Mouse (Mus musculus) testis, postnatal 14 days (tissue): ENCODE results near the gene Mlec.
"Not testable (repeated sequence)": the region's sequence is repeated elsewhere in the genome, so short reads cannot be mapped to it uniquely, and the experiment has no call there.

Source experiments
- DNase-seq: peaks from one replicate; pipeline ENCODE4 v3.0.0; 2021; ENCODE audit warnings: low spot score

The Mlec gene

DNA sequence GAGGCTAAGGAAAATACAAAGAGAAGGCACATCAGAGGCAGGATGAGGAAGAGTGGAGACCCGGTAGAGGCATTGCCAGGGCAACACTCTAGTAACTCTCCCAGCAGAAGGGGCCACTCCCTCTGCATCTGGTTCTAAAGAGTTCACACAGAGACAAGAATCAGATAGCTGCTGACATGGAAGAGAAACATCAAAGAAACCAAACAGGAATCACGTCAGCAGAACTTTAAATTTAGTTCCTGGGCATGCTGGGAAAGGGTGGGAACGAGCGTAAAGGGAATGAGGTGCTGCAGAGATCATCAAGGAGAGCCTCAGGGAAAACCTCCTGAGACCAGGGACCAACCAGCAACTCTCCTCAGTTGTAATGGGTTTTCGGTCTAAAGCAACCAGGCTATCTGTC lies 7.0 kb downstream of the Mlec start:
- no peak for DNase-seq

DNA sequence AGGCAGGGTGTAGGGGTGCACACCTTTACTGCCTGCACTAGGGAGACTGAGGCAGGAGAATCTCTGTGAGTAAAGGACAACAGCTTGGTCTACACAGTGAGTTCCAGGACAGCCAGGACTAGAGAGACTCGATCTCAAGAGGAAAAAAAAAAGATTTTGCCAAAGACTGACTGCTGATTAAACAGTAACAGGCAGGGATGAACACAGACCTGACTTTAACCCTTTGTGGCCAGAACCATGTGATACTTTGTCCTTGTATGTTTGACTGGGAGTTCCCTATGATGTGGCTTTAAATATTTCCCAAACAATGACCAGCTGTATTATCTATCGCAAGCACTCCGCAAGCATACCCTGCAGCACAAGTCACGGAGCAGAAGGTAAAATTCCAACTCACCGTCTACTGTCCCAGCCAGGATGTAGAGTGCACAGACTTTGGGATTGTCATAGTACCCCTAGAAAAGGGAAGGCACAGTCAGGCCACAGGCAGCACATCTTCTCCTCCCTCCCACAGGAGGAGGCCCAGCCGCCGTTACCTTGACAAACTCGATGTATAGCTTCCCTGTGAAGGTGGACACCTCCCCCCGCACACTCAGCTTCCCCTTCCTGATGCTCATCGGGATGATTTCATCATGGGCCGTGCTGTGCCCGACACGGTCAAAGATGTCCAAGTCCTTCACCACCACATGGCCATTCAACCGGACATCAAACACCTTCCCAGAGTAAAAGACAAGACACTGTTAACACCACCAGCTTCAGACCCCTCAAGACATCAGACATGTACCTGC lies 8.1 kb downstream of the Mlec start:
- no peak for DNase-seq

DNA sequence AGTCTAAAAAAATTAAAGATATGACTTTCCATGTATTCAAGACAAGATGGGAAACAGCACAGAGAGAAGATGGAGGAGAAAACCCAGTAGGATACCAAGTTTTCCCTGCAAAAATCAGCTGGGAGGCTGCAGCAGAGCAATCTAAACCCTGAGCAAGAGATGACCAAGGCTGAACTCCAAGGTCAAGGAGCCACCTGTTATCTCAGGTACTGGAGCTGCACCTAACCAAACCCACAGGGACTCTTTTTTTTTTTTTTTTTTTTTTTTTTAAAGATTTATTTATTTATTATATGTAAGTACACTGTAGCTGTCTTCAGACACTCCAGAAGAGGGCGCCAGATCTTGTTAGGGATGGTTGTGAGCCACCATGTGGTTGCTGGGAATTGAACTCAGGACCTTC lies 9.1 kb downstream of the Mlec start:
- DNase-seq, result not testable (repeated sequence)

- no peak for DNase-seq
Measured at GRCm38 (mm10) chr5:115148378-115148777, 9.6 kb downstream of the Mlec start.

- DNase-seq, result no peak
Measured at GRCm38 (mm10) chr5:115147388-115147787, 10.6 kb downstream of the Mlec start.

- DNase-seq, result no peak
Measured at GRCm38 (mm10) chr5:115146747-115147130, 11.2 kb downstream of the Mlec start.

DNA sequence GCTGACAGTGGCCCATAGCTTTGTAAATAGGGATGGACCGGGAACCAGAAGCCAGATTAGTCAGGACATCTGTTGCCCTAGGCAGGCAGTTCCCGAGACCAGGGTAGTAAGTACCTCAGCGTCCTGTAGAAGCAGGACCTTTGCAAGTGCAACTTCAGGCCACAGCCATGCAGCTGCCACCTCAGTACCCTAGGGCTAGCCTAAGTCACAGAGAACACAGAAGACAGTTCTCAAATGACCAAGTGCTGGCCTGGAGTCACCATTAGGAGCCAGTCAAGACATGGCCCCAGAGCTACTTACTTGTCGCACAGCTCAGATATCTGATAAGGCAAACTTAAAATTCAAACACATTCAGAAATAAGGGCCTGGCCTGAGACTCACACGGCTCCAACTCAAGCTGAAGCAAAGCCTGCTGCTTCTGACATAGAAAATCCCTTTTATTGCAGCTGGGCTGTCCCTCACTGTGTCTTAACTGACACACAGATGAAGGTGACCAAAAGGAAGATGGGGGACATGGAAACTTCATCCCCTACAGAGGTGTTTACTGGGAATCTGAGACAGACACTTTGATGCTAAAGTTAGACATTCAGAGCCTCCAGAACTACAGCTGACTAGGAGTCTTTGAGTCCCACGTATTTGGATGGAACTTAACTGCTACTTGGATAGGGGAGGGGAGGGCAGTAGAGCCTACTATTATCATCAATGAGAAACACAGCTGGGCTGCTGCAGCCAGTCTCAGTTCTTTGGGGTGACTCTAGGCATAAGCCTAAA lies 11.8 kb downstream of the Mlec start:
- DNase-seq, result no peak

DNA sequence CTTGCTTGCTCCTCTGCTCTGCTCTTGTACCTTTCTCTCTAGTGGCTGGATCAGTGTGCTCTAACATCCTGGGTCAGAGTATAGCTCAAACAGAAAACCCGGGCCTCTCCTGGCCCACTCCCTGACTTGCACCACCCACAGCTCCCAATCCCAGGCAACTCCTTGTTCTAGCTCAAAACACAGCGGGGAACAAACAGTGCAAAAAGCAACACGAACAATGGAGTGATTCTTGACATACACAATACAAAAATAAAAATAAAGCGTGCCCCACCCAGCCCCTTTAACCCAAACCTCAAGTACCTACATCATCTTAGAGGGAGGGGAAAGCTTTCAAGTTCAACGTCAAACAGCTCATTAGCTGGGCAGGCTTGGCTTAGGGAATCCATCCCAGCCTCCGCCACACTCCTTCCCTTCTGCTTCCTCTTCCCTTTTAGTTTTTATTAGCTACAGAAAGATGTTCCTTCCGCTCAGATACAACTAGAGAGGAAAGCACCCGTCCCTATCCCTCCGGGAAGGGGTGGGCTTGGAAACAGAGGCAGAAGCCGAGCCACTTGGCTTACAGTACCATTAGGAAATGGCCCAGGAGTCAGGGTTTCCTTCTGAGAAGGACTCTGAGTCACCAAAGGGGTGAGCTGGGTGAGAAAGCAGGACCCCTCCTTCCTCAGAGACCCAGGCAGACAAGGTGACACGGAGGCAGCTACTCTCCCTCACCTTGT lies 12.6 kb downstream of the Mlec start:
- no peak for DNase-seq

GRCm38 (mm10) chr5:115144471-115144870 lies 13.5 kb downstream of the Mlec start:
- no peak for DNase-seq

DNA sequence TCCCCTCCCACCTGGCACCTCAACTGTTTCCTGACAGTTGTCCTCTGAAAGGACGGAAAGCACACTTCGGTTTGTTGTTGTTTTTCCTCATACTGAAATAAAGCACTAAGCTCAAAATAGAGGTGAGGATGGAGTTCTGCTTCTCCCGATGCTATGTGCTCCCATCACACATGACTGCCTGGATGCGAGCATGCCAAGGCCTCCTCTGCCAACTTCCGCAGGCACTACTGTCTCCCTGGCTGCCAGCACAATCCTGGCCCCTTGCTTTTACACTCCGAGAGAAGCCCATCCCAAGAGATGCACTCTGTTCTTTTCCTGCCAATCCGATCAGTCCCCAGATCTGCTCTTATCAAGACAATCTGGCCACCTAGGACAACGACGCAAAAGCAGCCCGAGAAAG lies 14.4 kb downstream of the Mlec start:
- DNase-seq, result no peak

DNA sequence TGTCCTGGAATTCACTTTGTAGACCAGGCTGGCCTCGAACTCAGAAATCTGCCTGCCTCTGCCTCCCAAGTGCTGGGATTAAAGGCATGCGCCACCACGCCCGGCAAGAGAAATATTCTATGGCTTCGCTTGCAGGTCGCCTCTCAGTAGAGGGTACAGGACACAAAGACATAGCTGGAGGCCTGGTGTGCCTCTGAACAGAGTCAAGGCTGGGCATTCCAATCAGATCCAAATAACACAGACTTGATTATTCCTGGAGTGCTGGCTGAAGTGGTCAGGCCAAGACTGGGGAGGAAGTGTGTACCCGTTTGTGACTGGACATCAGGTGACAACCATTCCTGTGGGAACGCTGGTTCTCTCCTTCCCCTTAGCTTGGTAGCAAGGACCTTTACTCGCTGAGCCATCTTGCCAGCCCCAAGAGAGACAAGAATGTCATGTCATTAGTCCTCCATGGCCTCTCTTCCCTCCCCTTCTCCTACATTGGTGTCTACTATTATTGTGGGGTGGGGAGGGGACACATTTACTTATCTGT lies 15.7 kb downstream of the Mlec start:
- no peak for DNase-seq

DNA sequence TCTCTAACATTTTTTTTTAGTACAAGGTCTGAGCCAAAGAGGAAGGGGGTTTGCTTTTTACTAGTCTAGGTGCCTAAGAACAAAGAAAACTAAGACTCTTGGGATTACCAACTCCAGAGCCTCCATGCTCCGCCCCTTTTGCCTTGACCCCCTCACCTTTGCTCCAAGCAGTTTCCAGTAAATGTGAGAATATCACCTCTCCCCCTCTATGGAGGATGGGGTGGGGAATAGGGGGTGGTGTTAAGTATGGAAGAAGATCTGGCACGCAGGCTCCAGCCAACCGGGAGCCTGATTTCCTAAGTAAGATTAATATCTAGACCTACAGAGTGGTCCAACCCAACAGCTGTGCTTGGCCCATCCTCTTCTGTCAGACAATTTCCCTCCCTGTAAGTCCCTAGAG lies 17.3 kb downstream of the Mlec start:
- no peak for DNase-seq

DNA sequence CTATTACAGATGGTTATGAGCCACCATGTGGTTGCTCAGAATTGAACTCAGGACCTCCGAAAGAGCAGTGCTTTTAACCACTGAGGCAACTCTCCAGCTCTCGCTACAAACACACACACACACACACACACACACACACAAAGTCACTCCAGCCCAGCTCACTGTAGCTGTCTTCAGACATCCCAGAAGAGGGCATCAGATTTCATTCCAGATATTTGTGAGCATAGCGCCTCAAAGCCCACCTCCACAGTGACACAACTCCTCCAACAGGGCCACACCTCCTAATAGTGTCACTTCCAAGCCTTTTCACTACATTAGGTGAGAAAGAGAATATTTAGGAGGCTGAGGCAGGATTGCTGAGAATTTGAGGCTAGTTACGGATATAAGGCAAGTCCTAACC lies 18.9 kb downstream of the Mlec start:
- DNase-seq, result no peak

GRCm38 (mm10) chr5:115134234-115135165 lies 23.5 kb downstream of the Mlec start, which contains the start of gene Unc119b:
TSS of gene Unc119b (minus strand) at chr5:115134975.
- DNase-seq, result peak; percentile 93

DNA sequence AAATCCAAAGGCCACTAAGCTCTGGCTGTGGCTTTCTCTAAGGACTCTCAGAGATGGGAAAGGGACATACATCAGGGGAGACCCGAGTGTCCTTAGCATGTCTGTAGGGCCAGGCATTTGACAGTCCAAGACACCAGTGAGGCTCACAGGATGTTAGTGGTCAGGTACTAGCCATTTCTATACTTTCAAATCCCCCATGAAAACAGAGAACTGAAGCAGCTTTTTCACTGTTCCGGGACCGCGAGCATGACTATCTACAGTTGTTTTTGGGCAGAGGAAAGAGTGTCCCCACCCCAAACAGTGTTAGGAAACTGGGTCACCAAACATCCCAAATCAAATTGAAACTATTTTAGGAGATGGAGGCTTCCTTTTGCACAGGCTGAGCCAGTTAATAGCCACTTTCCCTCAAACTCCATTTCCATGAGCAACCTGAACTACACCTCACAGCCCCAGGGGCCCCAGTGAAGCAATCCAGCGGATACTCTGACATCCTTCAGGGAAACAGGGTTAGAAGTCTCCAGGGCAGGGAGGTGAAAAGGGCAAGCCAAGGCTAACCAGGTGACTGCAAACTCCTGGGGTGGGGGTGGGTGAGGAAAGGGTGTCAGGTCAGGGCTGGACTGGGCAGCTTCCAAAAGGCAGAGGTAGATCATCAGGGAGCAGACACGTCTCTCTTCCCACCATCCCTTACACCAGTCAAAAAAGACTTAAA lies 24.5 kb downstream of the Mlec start:
- no peak for DNase-seq

GRCm38 (mm10) chr5:115132465-115132864 lies 25.5 kb downstream of the Mlec start:
- DNase-seq, result no peak

DNA sequence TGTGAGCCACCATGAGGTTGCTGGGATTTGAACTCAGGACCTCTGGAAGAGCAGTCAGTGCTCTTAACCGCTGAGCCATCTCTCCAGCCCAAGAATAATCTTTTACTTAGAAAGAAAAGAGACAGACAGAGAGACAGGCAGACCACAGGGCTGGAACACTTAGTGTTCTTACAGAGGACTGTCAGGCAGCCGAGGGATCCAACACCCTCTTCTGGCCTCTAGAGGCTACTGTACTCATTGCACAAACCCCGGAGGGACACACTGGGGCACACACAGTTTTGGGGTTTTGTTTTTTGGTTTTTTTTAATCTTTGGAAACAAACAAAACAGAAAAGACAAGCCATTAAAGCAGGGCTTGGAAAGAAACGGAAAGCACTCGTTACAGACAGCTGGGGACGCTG lies 28.7 kb downstream of the Mlec start:
- no peak for DNase-seq

DNA sequence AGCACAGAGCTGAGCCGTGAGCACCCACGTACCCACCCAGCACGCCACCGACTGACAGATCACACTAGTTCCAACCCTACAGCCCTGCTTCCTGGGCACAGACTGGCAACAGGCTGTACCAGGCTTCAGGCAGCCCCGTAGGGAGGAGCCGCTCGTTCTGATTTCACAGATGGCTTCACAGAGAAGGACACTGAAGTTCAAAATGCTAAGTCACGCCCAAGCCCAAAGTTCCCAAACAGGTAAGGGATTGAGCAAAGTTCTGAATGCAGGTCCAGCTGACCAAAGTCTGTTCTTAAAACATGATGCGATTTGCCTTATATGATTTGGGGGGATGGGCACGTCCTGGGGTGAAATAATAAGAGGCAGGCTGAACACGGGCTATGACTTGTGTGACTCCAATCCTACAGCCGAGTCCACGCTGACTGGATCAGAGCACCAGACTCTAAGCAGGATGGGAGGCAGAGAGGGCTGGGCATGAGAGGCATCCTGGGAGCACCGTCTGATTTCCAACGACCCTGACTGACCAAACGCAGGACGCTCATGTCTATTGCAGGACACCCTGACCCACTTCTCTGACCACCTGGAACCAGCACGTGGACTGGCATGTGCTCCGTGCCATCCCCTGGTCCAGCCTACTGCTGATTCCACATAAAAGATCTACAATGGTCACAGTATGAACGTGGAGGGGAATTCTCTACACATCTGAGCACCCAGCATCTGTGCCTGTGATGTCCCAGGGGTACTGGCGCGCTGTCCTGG lies 30.4 kb downstream of the Mlec start:
- peak; percentile 51 for DNase-seq

- no peak for DNase-seq
Measured at GRCm38 (mm10) chr5:115126578-115127312, 31.2 kb downstream of the Mlec start.
